Mouse (Mus musculus) liver, embryonic 14.5 days (tissue): ENCODE results near the gene Prickle1. TPM values are rescaled to one million over a fixed set of nuclear protein-coding genes. Genes with fewer than 3 reads are reported as not detected.

Experiments
- ATAC-seq: fragments of 200-750 bp; cut with Nextera tagmentation; 2 replicates; pipeline ENCODE4 v1.8.0; 2017; ENCODE audit warnings: moderate number of reproducible peaks, mild to moderate bottlenecking, moderate library complexity; ENCODE audit not compliant: insufficient read depth
- DNase-seq, 3 experiments: peaks; one replicate each; pipeline ENCODE4 v3.0.0-alpha.2; 2012 to 2013; ENCODE audit warnings: low read depth in 3 of 3, low spot score in 3 of 3
- H3K27ac ChIP-seq: fragments of 300-500 bp; sonication (generic); 2 replicates; pipeline ENCODE4 v1.5.1; 2014; ENCODE audit warnings: moderate library complexity, mild to moderate bottlenecking, control low read depth, inconsistent platforms
- H3K27me3 ChIP-seq: fragments of 300-500 bp; sonication (generic); 2 replicates; pipeline ENCODE4 v1.6.1; 2014; ENCODE audit warnings: mild to moderate bottlenecking, low read length, moderate library complexity; ENCODE audit not compliant: control insufficient read depth, insufficient read depth
- H3K36me3 ChIP-seq: fragments of 300-500 bp; sonication (generic); replicated peaks from 2 replicates; pipeline ENCODE4 v1.6.1; 2014; ENCODE audit warnings: low read depth; ENCODE audit not compliant: control insufficient read depth, insufficient read depth
- H3K4me1 ChIP-seq, 2 experiments: fragments of 200-500 bp in 1 of 2; fragments of 300-500 bp in 1 of 2; sonication (generic) in 1 of 2; replicated peaks; 2 replicates each; pipeline ENCODE4 v1.6.1; 2012 to 2014; ENCODE audit warnings: antibody characterized with exemption in 1 of 2, inconsistent platforms in 1 of 2, low read length in 1 of 2; ENCODE audit not compliant: control insufficient read depth in 2 of 2, insufficient read depth in 2 of 2
- H3K4me2 ChIP-seq: fragments of 300-500 bp; sonication (generic); 2 replicates; pipeline ENCODE4 v1.6.1; 2014; ENCODE audit warnings: low read depth, mild to moderate bottlenecking, control low read depth, moderate library complexity
- H3K4me3 ChIP-seq, 2 experiments: fragments of 200-500 bp in 1 of 2; fragments of 300-500 bp in 1 of 2; sonication (generic) in 1 of 2; 2 replicates each; pipeline ENCODE4 v1.5.1; 2012 to 2014; ENCODE audit warnings: low read depth in 2 of 2, low read length in 2 of 2, mild to moderate bottlenecking in 2 of 2, control low read depth in 1 of 2, inconsistent platforms in 1 of 2, moderate library complexity in 1 of 2; ENCODE audit not compliant: insufficient read depth in 1 of 2
- H3K9ac ChIP-seq: fragments of 300-500 bp; sonication (generic); replicated peaks from 2 replicates; pipeline ENCODE4 v1.6.1; 2014; ENCODE audit warnings: mild to moderate bottlenecking, control low read depth, moderate library complexity
- H3K9me3 ChIP-seq: fragments of 300-500 bp; sonication (generic); 2 replicates; pipeline ENCODE4 v1.6.1; 2016; ENCODE audit warnings: low read length, mixed read lengths; ENCODE audit not compliant: control insufficient read depth
- CTCF ChIP-seq: IDR thresholded peaks from 2 replicates; pipeline ENCODE4 v1.5.1; 2016; ENCODE audit warnings: antibody characterized with exemption, low read depth, control low read depth
- EP300 ChIP-seq: IDR thresholded peaks from 2 replicates; pipeline ENCODE4 v1.6.1; 2016; ENCODE audit warnings: antibody characterized with exemption, low read depth
- WGBS: fragments of 180-500 bp; shearing (Covaris S2); extraction: QIAGEN DNeasy Blood & Tissue Kit; methylation state at CpG from one replicate; pipeline ENCODE4 v1.1.7; 2014; ENCODE audit not compliant: insufficient replicate concordance; 5-methylcytosine and 5-hydroxymethylcytosine counted together
- polyA plus RNA-seq, 2 experiments: library from polyadenylated mRNA; depleted of rRNA in 1 of 2; stranded (reverse) in 1 of 2; unstranded in 1 of 2; fragments of >200 nt; fragmentation: Nextera tagmentation in 1 of 2; extraction: Ambion mirVana in 1 of 2; gene quantifications; 2 replicates each; pipeline versions ENCODE4 v1.2.1 to v1.2.3; 2012 to 2014

Prickle1 gene
- polyA plus RNA-seq, 2 experiments = 1.5 to 3.2 TPM

- Histone ChIP-seq H3K9me3 (no peaks in the 10 kb centered on the region), H3K4me3 (no peak overlapping the region), H3K27me3 (no peaks in the 10 kb centered on the region), H3K4me2 (no peak overlapping the region), H3K36me3 (no peaks in the 10 kb centered on the region), H3K4me1 (no peaks in the 10 kb centered on the region; a peak in 1 of 4 replicates), H3K9ac (no peak overlapping the region), H3K27ac (no peak overlapping the region)
- no peak for ATAC-seq
- TF ChIP-seq CTCF (no peak), EP300 (no peak)
- WGBS = 55% methylated on average over 4 of the region's 4 CpGs
- DNase-seq = peak in 1 of 3 experiments; percentile 10
Measured at GRCm38 (mm10) chr15:93477729-93478128, 118.0 kb downstream of the Prickle1 start.

- Histone ChIP-seq H3K9ac (no peak overlapping the region), H3K9me3 (no peaks in the 10 kb centered on the region), H3K4me1 (no peaks in the 10 kb centered on the region; a peak in 1 of 4 replicates), H3K36me3 (no peaks in the 10 kb centered on the region), H3K27me3 (no peaks in the 10 kb centered on the region), H3K27ac (no peak overlapping the region), H3K4me3 (no peak overlapping the region), H3K4me2 (no peak overlapping the region)
- 79% methylated on average over 8 of the region's 8 CpGs for WGBS
- no peak for TF ChIP-seq CTCF
- TF ChIP-seq EP300 = no peak
- DNase-seq (no peak), ATAC-seq (no peak)
Measured at GRCm38 (mm10) chr15:93475688-93476087, 120.0 kb downstream of the Prickle1 start.

- Histone ChIP-seq H3K9me3 (no peaks in the 10 kb centered on the region), H3K9ac (no peak overlapping the region), H3K4me2 (no peak overlapping the region), H3K4me1 (no peaks in the 10 kb centered on the region; a peak in 1 of 4 replicates), H3K4me3 (no peak overlapping the region), H3K27ac (no peak overlapping the region), H3K27me3 (no peaks in the 10 kb centered on the region), H3K36me3 (no peaks in the 10 kb centered on the region)
- DNase-seq = no peak
- no peak for TF ChIP-seq EP300
- TF ChIP-seq CTCF = no peak
- no peak for ATAC-seq
- WGBS = 79% methylated on average over 3 of the region's 3 CpGs
Measured at GRCm38 (mm10) chr15:93474277-93474676, 121.4 kb downstream of the Prickle1 start.

GRCm38 (mm10) chr15:93472089-93472488, 123.6 kb downstream of the Prickle1 start:
- Histone ChIP-seq H3K9me3 (no peaks in the 10 kb centered on the region), H3K27ac (no peak overlapping the region), H3K36me3 (no peaks in the 10 kb centered on the region), H3K9ac (no peak overlapping the region), H3K27me3 (no peaks in the 10 kb centered on the region), H3K4me3 (no peak overlapping the region), H3K4me2 (no peak overlapping the region), H3K4me1 (no peaks in the 10 kb centered on the region)
- WGBS = 88% methylated on average over 1 of the region's 1 CpGs
- TF ChIP-seq EP300 (no peak), CTCF (no peak)
- ATAC-seq = no peak
- no peak for DNase-seq

GRCm38 (mm10) chr15:93471651-93472050, 124.0 kb downstream of the Prickle1 start:
- TF ChIP-seq CTCF (no peak), EP300 (no peak)
- no peak overlapping the region for H3K4me3 ChIP-seq
- H3K9ac ChIP-seq = no peak overlapping the region
- H3K27ac ChIP-seq = no peak overlapping the region
- ATAC-seq (no peak), DNase-seq (no peak)
- no peaks in the 10 kb centered on the region for H3K27me3 ChIP-seq
- H3K4me2 ChIP-seq = no peak overlapping the region
- H3K36me3 ChIP-seq = no peaks in the 10 kb centered on the region
- H3K9me3 ChIP-seq = no peaks in the 10 kb centered on the region
- H3K4me1 ChIP-seq = no peaks in the 10 kb centered on the region
- 87% methylated on average over 12 of the region's 12 CpGs for WGBS
